Mouse (Mus musculus) CH12.LX (cell line): Measurements from ENCODE around the gene Tor1a. TPM values are rescaled to one million over a fixed set of nuclear protein-coding genes. Genes with fewer than 3 reads are reported as not detected.

ENCODE experiments used
- DNase-seq: peaks from one replicate; pipeline ENCODE4 v3.0.0-alpha.2; 2013; ENCODE audit errors: extremely low read depth
- H3K27ac ChIP-seq: 2 replicates; pipeline ENCODE4 v1.5.1; 2012; ENCODE audit warnings: low read depth, mild to moderate bottlenecking, control low read depth, moderate library complexity; ENCODE audit not compliant: insufficient read depth
- H3K27me3 ChIP-seq: replicated peaks from 2 replicates; pipeline ENCODE3; 2012; ENCODE audit warnings: inconsistent platforms
- H3K36me3 ChIP-seq, 2 experiments: replicated peaks in 1 of 2; 2 replicates each; pipeline versions ENCODE3 to v1.6.1; 2012; ENCODE audit warnings: inconsistent platforms in 1 of 2, low read length in 1 of 2, mild to moderate bottlenecking in 1 of 2, mixed read lengths in 1 of 2, moderate library complexity in 1 of 2; ENCODE audit not compliant: control insufficient read depth in 1 of 2, insufficient read depth in 1 of 2
- H3K4me1 ChIP-seq, 2 experiments: 2 replicates each; pipeline ENCODE4 v1.6.1; 2012; ENCODE audit warnings: inconsistent platforms in 1 of 2, moderate library complexity in 1 of 2; ENCODE audit not compliant: insufficient read depth in 2 of 2, control insufficient read depth in 1 of 2
- H3K4me2 ChIP-seq: 2 replicates; pipeline ENCODE4 v1.6.1; 2012; ENCODE audit warnings: low read depth, mild to moderate bottlenecking, control low read depth; ENCODE audit not compliant: poor library complexity, insufficient read depth, severe bottlenecking
- H3K4me3 ChIP-seq, 3 experiments: fragments of 150-350 bp in 1 of 3; sonication (generic) in 1 of 3; replicated peaks in 1 of 3; 2 replicates each; pipeline versions ENCODE3 to v1.5.1; 2011 to 2012; ENCODE audit warnings: low read depth in 2 of 3, low read length in 2 of 3, mild to moderate bottlenecking in 2 of 3, moderate library complexity in 2 of 3, control low read depth in 1 of 3, improper control_type of control experiment in 1 of 3, inconsistent platforms in 1 of 3, mixed read lengths in 1 of 3; ENCODE audit not compliant: poor library complexity in 1 of 3
- H3K79me2 ChIP-seq: replicated peaks from 2 replicates; pipeline ENCODE4 v1.6.1; 2012; ENCODE audit warnings: mild to moderate bottlenecking, moderate library complexity; ENCODE audit not compliant: control insufficient read depth, poor library complexity, insufficient read depth, severe bottlenecking; ENCODE audit errors: extremely low read depth
- H3K9ac ChIP-seq: 2 replicates; pipeline ENCODE4 v1.6.1; 2012; ENCODE audit warnings: low read depth, mild to moderate bottlenecking, control low read depth, moderate library complexity; ENCODE audit not compliant: insufficient read depth
- H3K9me3 ChIP-seq: replicated peaks from 2 replicates; pipeline ENCODE3; 2012; ENCODE audit warnings: low read length, inconsistent platforms, mixed read lengths
- BHLHE40 ChIP-seq: IDR thresholded peaks from 2 replicates; pipeline ENCODE4 v1.6.1; 2011; ENCODE audit warnings: mild to moderate bottlenecking, low read depth, low read length, improper control_type of control experiment
- ELF1 ChIP-seq: IDR thresholded peaks from 2 replicates; pipeline ENCODE4 v1.6.1; 2014; ENCODE audit warnings: low read depth, mild to moderate bottlenecking, inconsistent platforms, low read length, improper control_type of control experiment
- ETS1 ChIP-seq: conservative IDR thresholded peaks from 2 replicates; pipeline ENCODE4 v1.6.1; 2012; ENCODE audit warnings: low read depth, mild to moderate bottlenecking, inconsistent platforms, low read length, improper control_type of control experiment, moderate library complexity
- GABPA ChIP-seq: IDR thresholded peaks from 2 replicates; pipeline ENCODE4 v1.6.1; 2012; ENCODE audit warnings: low read depth, low read length, improper control_type of control experiment, inconsistent platforms; ENCODE audit not compliant: insufficient replicate concordance
- HCFC1 ChIP-seq: IDR thresholded peaks from 2 replicates; pipeline ENCODE4 v1.6.1; 2012; ENCODE audit warnings: low read depth, mild to moderate bottlenecking, inconsistent platforms, low read length, improper control_type of control experiment
- JUN ChIP-seq: IDR thresholded peaks from 2 replicates; pipeline ENCODE4 v1.6.1; 2011; ENCODE audit warnings: low read depth, mild to moderate bottlenecking, low read length, improper control_type of control experiment, moderate library complexity; ENCODE audit not compliant: insufficient read depth
- MYC ChIP-seq: IDR thresholded peaks from 2 replicates; pipeline ENCODE4 v1.6.1; 2011; ENCODE audit warnings: low read depth, mild to moderate bottlenecking, improper control_type of control experiment, low read length
- NRF1 ChIP-seq: IDR thresholded peaks from 2 replicates; pipeline ENCODE4 v1.6.1; 2014; ENCODE audit warnings: low read depth, mild to moderate bottlenecking, inconsistent platforms, low read length, improper control_type of control experiment, moderate library complexity
- RCOR1 ChIP-seq: conservative IDR thresholded peaks from 2 replicates; pipeline ENCODE4 v1.6.1; 2012; ENCODE audit warnings: low read depth, mild to moderate bottlenecking, inconsistent platforms, low read length, improper control_type of control experiment
- SMC3 ChIP-seq: IDR thresholded peaks from 2 replicates; pipeline ENCODE4 v1.6.1; 2011; ENCODE audit warnings: low read depth, low read length, improper control_type of control experiment
- TBP ChIP-seq: conservative IDR thresholded peaks from 2 replicates; pipeline ENCODE4 v1.6.1; 2011; ENCODE audit warnings: low read depth, low read length, improper control_type of control experiment
- USF2 ChIP-seq: conservative IDR thresholded peaks from 2 replicates; pipeline ENCODE4 v1.6.1; 2011; ENCODE audit warnings: low read depth, low read length, improper control_type of control experiment
- ZC3H11A ChIP-seq: IDR thresholded peaks from 2 replicates; pipeline ENCODE4 v1.6.1; 2012; ENCODE audit warnings: low read depth, mild to moderate bottlenecking, inconsistent platforms, low read length, improper control_type of control experiment
- ZKSCAN1 ChIP-seq: IDR thresholded peaks from 2 replicates; pipeline ENCODE4 v1.6.1; 2012; ENCODE audit warnings: low read depth, inconsistent platforms, low read length, improper control_type of control experiment, borderline replicate concordance
- ZNF384 ChIP-seq: IDR thresholded peaks from 2 replicates; pipeline ENCODE4 v1.6.1; 2012; ENCODE audit warnings: low read depth, low read length, improper control_type of control experiment, inconsistent platforms
- dilution Hi-C: fragments of 300-500 bp; cut with MboI; formaldehyde crosslinking; loops from 2 replicates; pipeline ENCODE4 v1.14.3; 2020; ENCODE audit warnings: low sequenced_read_pairs; ENCODE audit not compliant: extremely low pct_unique_long_range_greater_than_20kb, extremely low pct_ligation_motif_present
- in situ Hi-C: fragments of 300-500 bp; cut with MboI; formaldehyde crosslinking; loops from 3 replicates; pipeline ENCODE4 v1.14.3; 2019; ENCODE audit warnings: low sequenced_read_pairs, low pct_ligation_motif_present, low pct_unique_long_range_greater_than_20kb, mixed read lengths
- polyA plus RNA-seq: library from polyadenylated mRNA; unstranded; fragments of >175 nt; gene quantifications from 2 replicates; pipeline ENCODE4 v1.2.1, GENCODE M21; 2012; ENCODE audit warnings: low read depth; ENCODE audit not compliant: insufficient read length
- total RNA-seq, 2 experiments: library from RNA; depleted of rRNA; stranded (reverse); fragments of 300-350 nt in 1 of 2; fragments of >200 nt in 1 of 2; gene quantifications; 2 replicates each; pipeline ENCODE4 v1.2.3; 2012 to 2014

Gene Tor1a
- total and polyA plus RNA-seq, 3 experiments: 44.9 to 58.2 (median 45.6) TPM

DNA sequence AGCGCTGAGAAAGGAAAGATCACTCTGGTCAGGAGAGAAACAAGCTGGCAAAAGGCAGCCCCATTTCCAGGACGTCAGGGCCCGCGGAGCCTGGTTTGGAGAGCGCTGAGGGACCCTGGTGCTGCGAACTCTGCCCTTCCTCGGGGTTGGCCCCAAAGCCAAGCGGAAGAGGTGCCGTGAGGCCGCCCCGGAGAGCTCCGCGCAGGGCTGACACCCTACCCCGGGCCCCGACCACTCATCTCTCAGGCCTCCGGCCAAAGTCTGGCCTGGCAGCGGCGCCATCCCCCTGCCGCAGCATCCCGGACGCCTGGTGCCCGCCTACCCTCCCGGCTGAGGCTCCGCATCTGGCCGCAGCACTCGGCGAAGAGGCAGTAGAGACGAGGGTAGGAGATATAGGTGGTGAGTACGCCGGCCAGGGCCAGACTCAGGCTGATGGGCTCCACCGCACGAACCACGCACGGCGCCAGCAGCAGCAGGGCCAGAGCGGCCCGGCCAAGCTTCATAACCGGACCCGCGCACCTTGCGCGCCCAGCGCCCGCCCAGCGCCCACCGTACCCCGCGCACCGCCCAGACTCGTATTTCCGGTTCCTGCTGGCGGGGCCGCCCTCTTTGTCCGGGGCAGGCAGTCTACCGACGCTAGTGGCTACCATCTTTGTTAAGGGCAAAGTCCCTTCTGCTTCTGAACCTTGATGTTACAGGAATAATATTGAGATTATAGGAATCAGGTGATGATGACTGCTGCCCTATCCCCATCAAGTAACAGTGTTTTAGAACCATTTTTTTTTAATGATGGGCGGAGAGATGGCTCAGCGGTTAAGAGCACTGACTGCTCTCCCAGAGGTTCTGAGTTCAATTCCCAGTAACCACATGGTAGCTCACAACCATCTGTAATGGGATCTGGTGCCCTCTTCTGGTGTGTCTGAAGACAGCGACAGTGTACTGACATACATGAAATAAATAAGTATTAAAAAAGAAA, at the start of gene Tor1a (continued):
- peak; percentile 91 for TF ChIP-seq RCOR1

DNA sequence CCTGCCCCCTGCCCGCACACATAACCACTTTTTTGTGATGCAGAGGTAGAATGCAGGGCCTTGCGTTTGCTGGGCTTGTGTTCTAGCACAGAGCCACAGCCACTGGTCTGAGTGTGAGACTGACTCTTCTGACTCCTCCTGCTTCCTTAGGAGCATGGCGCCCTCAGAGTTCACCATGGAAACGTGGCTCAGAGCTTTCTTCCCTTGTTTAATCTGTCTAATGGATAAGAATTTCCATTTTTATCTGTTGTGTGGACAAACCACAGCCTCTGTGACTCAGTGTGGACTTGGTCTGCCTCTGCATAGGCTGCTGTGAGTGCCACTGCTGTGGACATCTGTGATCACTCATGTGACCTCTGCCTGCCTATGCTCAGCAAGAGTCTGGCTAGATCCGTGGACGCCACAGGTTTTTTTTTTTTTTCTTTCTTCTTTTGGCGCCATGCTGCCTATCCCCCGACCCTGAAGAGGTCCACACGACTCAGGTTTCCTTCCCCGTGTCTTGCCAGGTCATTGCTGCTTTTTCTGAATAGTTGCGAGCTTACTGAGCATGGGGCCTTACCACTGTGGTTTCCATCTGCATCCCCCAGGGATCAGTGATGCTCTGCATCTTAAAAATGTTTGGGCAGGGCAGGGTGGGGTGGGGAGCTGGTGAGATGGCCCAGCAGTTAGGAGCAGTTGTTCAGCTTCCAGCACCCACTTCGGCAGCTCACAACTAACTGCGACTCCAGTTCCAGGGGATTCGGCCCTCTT, 45.8 kb upstream of the Tor1a start:
- Histone ChIP-seq H3K9me3 (no peaks in the 10 kb centered on the region), H3K79me2 (no peaks in the 10 kb centered on the region), H3K36me3 (peaks cover 58 to 86% of the 10 kb centered on the region in 2 experiments), H3K9ac (no peak overlapping the region), H3K4me3 (no peak overlapping the region), H3K4me2 (no peak overlapping the region), H3K27me3 (no peaks in the 10 kb centered on the region), H3K27ac (peak overlapping the region; percentile 35), H3K4me1 (peaks cover 12 to 32% of the 10 kb centered on the region in 2 experiments)
- dilution Hi-C loops (no loop called here), in situ Hi-C loops (loop anchor here (25.0 kb wide), 1 partner anchor 274 kb away; no protein-coding TSS in a partner anchor)
- DNase-seq: peak; percentile 79
- TF ChIP-seq ZC3H11A (no peak), GABPA (no peak), BHLHE40 (peak; percentile 28), ETS1 (peak; percentile 36), TBP (no peak)

DNA sequence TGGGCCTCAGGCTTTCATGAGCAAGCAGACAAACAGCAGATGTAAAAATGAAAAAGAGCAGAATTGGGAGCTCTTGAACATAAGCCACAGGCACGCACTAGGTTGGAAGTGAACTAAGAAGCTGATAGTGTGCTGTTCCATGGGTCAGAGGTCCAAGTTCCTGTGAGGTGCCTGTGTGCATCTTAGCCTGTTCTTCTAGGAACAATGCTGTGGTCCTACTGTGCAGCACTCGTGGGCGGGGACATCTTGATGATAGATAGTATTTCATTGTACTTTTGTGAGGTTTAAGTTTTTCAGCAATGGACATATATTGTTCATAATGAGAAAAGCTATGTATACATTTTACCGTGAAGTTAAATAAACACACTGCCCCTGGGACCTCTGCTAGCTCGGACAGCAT, 39.5 kb upstream of the Tor1a start:
- no peak overlapping the region for H3K9ac ChIP-seq
- dilution Hi-C loops: no loop called here
- no peaks in the 10 kb centered on the region for H3K27me3 ChIP-seq

More for the DNA sequence above, 39.5 kb upstream of the Tor1a start:
- in situ Hi-C loops: loop anchor here (25.0 kb wide), 1 partner anchor 280 kb away; no protein-coding TSS in a partner anchor
- H3K4me3 ChIP-seq: no peak overlapping the region
- TF ChIP-seq BHLHE40 (no peak), SMC3 (no peak), NRF1 (no peak), RCOR1 (no peak), JUN (no peak), USF2 (no peak), HCFC1 (no peak), ZNF384 (no peak), ZKSCAN1 (no peak), MYC (no peak), ELF1 (no peak)
- TF ChIP-seq, all 38 proteins: peak for 0
- Histone ChIP-seq H3K4me1 (peaks cover 7 to 26% of the 10 kb centered on the region in 2 experiments), H3K79me2 (no peaks in the 10 kb centered on the region), H3K36me3 (peaks cover 68 to 93% of the 10 kb centered on the region in 2 experiments), H3K4me2 (no peak overlapping the region), H3K27ac (no peak overlapping the region), H3K9me3 (no peaks in the 10 kb centered on the region)
- DNase-seq: no peak
